Mouse (Mus musculus) layer of hippocampus, adult 2 months (tissue): ENCODE data around the gene Fads6. TPM values are rescaled to one million over a fixed set of nuclear protein-coding genes. Genes with fewer than 3 reads are reported as not detected.

Experiments
- DNase-seq, 2 experiments: peaks; one replicate each; pipeline ENCODE4 v3.0.0; 2022; ENCODE audit warnings: low spot score in 2 of 2
- H3K27ac ChIP-seq: fragments of 200-600 bp; 2 replicates; pipeline ENCODE4 v1.8.1; 2022
- H3K4me3 ChIP-seq: fragments of 200-600 bp; 2 replicates; pipeline ENCODE4 v1.8.1; 2022; ENCODE audit warnings: mild to moderate bottlenecking
- CTCF ChIP-seq: fragments of 200-600 bp; conservative IDR thresholded peaks from 2 replicates; pipeline ENCODE4 v1.8.1; 2022; ENCODE audit warnings: antibody characterized with exemption, mild to moderate bottlenecking, moderate library complexity
- long read RNA-seq, 2 experiments: library from polyadenylated mRNA; stranded (forward); transcript quantifications; one replicate each; pipeline ENCODE4 v2.0.0; 2021; ENCODE audit warnings: borderline mapping rate in 2 of 2
- total RNA-seq, 2 experiments: library from RNA; stranded (reverse); gene quantifications; 2 replicates each; pipeline ENCODE4 v1.2.3; 2021

Fads6 gene
- total RNA-seq = 10 to 100 TPM; 13.2 to 15.1 TPM
- long read RNA-seq, experiment 1, full-length matches to known transcripts = 1 of 1 reads
- long read RNA-seq, experiment 1, partial matches to known transcripts = 0 of 1 reads
- long read RNA-seq, experiment 1, other reads (novel, unspliced or antisense) = 0 of 1 reads
- long read RNA-seq, experiment 2, partial matches to known transcripts = 0 of 1 reads
- long read RNA-seq, experiment 2, other reads (novel, unspliced or antisense) = 1 of 1 reads

- DNase-seq = peak; percentile 66 to 72
- Histone ChIP-seq H3K4me3 (peak within 1 kb of the TSS; percentile 70), H3K27ac (peak within 1 kb of the TSS; percentile 75)
- peak; percentile 67 for TF ChIP-seq CTCF
Measured at GRCm38 (mm10) chr11:115297214-115297826, at the start of gene Fads6. Gene Fads6 (minus strand): TSS chr11:115297663.

- TF ChIP-seq CTCF = no peak
- no peak overlapping the region for H3K4me3 ChIP-seq
- no peak overlapping the region for H3K27ac ChIP-seq
- no peak for DNase-seq
Measured at GRCm38 (mm10) chr11:115345515-115345914, 48.1 kb upstream of the Fads6 start.

GRCm38 (mm10) chr11:115344967-115345366 is 47.5 kb upstream of the Fads6 start:
- TF ChIP-seq CTCF = no peak
- Histone ChIP-seq H3K27ac (no peak overlapping the region), H3K4me3 (no peak overlapping the region)
- no peak for DNase-seq

GRCm38 (mm10) chr11:115341866-115342265 is 44.4 kb upstream of the Fads6 start:
- TF ChIP-seq CTCF = no peak

GRCm38 (mm10) chr11:115341246-115341645 is 43.8 kb upstream of the Fads6 start:
- DNase-seq = no peak
- Histone ChIP-seq H3K27ac (no peak overlapping the region), H3K4me3 (no peak overlapping the region)
- TF ChIP-seq CTCF = no peak

More at GRCm38 (mm10) chr11:115341866-115342265, 44.4 kb upstream of the Fads6 start:
- H3K27ac ChIP-seq = no peak overlapping the region
- no peak overlapping the region for H3K4me3 ChIP-seq
- no peak for DNase-seq

GRCm38 (mm10) chr11:115337826-115338225 is 40.4 kb upstream of the Fads6 start:
- no peak for TF ChIP-seq CTCF

GRCm38 (mm10) chr11:115337350-115337749 is 39.9 kb upstream of the Fads6 start:
- H3K27ac ChIP-seq = no peak overlapping the region
- no peak for DNase-seq
- no peak overlapping the region for H3K4me3 ChIP-seq
- no peak for TF ChIP-seq CTCF

More at GRCm38 (mm10) chr11:115337826-115338225, 40.4 kb upstream of the Fads6 start:
- no peak for DNase-seq
- no peak overlapping the region for H3K4me3 ChIP-seq
- H3K27ac ChIP-seq = no peak overlapping the region

GRCm38 (mm10) chr11:115336115-115336514 is 38.7 kb upstream of the Fads6 start:
- TF ChIP-seq CTCF = no peak
- no peak for DNase-seq
- Histone ChIP-seq H3K27ac (no peak overlapping the region), H3K4me3 (no peak overlapping the region)

GRCm38 (mm10) chr11:115335223-115335622 is 37.8 kb upstream of the Fads6 start:
- DNase-seq = no peak
- Histone ChIP-seq H3K4me3 (no peak overlapping the region), H3K27ac (no peak overlapping the region)
- TF ChIP-seq CTCF = no peak

GRCm38 (mm10) chr11:115334531-115334930 is 37.1 kb upstream of the Fads6 start, which contains the start of gene Otop3:
Gene Otop3 (plus strand): TSS chr11:115334731.
- H3K27ac ChIP-seq = no peak within 1 kb of the TSS
- H3K4me3 ChIP-seq = no peak within 1 kb of the TSS; the same call in 1 of the 2 replicates
- no peak for TF ChIP-seq CTCF
- no peak for DNase-seq

- DNase-seq = no peak
- H3K4me3 ChIP-seq = no peak overlapping the region
- TF ChIP-seq CTCF = peak; percentile 56
- no peak overlapping the region for H3K27ac ChIP-seq
Measured at GRCm38 (mm10) chr11:115329339-115329738, 31.9 kb upstream of the Fads6 start.

GRCm38 (mm10) chr11:115326730-115327129 is 29.3 kb upstream of the Fads6 start:
- TF ChIP-seq CTCF = no peak
- DNase-seq = peak in 1 of 2 experiments; percentile 27
- H3K4me3 ChIP-seq = no peak overlapping the region
- no peak overlapping the region for H3K27ac ChIP-seq

GRCm38 (mm10) chr11:115323354-115323753 is 25.9 kb upstream of the Fads6 start:
- no peak for TF ChIP-seq CTCF
- Histone ChIP-seq H3K4me3 (no peak overlapping the region), H3K27ac (no peak overlapping the region)
- DNase-seq = no peak
